Mouse (Mus musculus) ES-CJ7 (cell line): ENCODE measurements around the gene Wbp11.
A peak's percentile ranks its signal among the peaks of the same experiment; 100 is the strongest.
"Not testable (repeated sequence)": the region's sequence is repeated elsewhere in the genome, so short reads cannot be mapped to it uniquely, and the experiment has no call there.

ENCODE experiments used
- DNase-seq: peaks from one replicate; pipeline ENCODE4 v3.0.0; 2011; ENCODE audit warnings: low read depth, low spot score

Gene Wbp11

DNA sequence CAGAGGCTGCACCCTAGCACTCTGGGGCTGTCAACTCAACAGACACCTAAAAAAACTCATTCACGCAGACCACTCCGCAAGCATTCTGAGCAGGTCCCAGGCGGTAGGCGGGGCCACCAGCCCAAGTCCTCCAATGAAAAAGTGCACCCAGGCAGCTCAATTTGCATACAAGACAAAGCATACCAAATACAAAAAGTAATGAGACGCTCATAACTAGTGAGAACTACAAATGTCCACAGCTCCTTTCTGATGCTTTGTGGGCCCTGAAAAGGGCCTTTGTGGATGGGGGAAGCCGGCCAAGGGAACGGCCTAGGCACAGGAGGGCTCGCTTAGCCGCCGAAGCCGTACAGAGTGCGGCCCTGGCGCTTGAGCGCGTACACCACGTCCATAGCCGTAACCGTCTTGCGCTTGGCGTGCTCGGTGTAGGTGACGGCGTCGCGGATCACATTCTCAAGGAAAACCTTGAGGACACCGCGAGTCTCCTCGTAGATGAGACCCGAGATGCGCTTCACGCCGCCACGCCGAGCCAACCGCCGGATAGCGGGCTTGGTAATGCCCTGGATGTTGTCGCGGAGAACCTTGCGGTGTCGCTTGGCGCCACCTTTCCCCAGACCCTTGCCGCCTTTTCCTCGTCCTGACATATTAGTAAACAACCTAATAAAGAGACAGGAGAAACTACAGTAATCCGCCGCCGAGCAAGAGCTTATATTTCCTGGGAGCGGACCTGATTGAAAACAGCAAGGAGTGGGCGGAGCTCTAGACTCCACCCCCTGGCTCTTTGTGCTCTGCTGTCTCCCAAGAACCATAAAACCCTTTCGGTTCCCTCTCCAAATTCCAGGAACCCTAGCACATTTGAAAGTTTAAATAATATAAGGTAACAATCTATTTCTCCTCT lies 24.0 kb downstream of the Wbp11 start, which contains the start of gene Hist4h4:
Gene Hist4h4 (minus strand): TSS at position 677 of the 895 bp plus-strand sequence.
- DNase-seq = peak; percentile 98

- DNase-seq = no peak
These were observed 24.8 kb downstream of the Wbp11 start for GRCm38 (mm10) chr6:136803093-136803738.

DNA sequence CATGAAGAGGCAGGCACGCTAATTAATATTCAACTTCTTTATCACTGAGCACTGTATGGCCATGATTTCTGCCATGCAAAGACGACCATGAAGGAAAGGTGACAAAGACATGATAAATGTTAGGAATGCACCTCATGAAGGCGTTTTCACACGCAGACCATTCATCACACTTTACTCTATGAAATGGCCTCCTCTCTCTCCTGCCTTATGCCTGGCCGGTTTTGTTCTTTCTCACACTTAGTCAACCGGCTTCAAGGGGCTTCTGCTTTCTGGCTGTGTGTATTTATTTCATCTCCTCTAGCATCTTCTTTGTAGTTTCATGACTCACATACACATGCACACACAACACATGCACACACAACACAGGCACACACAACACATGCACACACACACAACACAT lies 26.8 kb downstream of the Wbp11 start:
- DNase-seq = no peak

GRCm38 (mm10) chr6:136800710-136801109 lies 27.3 kb downstream of the Wbp11 start:
- DNase-seq = no peak

- DNase-seq = not testable (repeated sequence)
These were observed 29.9 kb downstream of the Wbp11 start for GRCm38 (mm10) chr6:136797874-136798693.

DNA sequence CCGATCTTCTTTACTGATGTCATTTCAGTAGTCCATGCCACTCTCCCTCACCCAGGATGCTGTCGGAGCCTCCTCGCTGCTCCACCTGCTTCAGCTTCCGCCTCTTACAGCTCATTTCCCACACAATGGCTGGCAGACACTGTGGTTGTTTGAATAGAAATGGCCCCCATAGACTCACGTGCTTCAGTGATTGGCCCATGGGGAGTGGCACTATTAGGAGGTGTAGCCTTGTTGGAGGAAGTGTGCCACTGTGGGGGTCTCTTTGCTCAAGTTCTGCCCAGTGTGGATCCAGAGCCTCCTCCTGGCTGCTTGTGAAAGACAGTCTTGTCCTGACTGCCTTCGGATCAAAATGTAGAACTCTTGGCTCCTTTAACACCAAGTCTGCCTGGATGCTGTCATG lies 32.2 kb downstream of the Wbp11 start:
- DNase-seq = no peak

DNA sequence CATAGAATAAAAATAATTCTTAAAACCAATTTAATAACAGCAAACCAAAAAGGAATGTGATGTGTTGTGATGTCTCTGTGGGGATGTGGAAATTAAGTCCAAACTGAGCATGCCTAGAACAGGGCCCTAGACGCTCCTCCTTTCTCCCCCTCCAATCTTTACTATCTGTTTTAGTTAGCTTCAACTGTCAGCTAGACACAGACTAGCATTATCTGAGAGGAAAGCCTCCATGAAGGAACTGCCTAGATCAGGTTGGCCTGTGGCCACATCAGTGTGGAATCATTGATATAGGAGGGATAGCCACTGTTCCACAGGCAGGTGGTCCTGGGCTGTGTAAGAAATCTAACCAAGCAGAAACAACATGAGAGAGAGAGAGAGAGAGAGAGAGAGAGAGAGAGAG lies 32.9 kb downstream of the Wbp11 start:
- DNase-seq = no peak

- DNase-seq = no peak
These were observed 34.1 kb downstream of the Wbp11 start for GRCm38 (mm10) chr6:136793831-136794525.

DNA sequence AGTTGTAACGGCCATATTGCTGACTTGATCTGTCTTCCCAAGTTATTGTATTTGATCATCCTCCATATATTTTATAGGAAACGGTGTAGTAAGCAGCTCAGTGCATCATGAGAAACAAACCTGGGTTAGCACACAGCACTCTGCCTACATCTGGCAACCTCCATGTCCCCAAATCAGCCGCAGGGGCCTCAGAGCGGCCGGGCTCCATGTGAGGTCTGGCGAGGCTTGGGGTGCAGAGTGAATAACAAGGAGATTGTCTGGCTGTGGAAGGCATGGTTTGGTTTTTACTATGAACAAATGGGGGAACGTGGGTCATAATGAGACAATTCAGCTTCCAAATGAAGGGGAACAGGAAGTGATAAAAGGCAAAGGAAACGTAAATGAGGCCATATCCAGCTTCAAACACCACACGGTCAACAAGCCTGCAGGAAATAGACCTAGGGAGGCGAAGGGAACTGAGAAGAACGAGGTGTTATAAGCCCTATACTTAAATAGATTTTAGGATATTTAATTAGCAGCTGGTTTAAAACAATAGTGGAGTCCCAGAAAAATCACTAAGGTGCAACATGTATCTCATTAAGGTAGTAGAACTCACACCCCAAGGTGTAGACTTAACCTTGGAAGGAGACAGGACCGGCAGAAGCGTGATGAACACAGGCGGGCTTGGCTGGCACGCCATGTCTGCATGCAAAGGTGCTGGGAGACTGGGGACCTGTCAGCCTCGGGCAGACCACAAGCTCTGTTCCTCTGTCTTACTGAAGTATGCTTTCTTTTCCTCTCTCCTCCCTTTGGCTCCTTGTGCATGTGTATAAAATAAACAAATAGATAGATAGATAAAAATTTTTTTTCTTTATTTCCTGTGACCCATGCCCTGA lies 34.9 kb downstream of the Wbp11 start:
- DNase-seq = no peak

GRCm38 (mm10) chr6:136789391-136789971 lies 38.6 kb downstream of the Wbp11 start:
- DNase-seq = no peak

- DNase-seq = no peak
These were observed 45.3 kb downstream of the Wbp11 start for GRCm38 (mm10) chr6:136782761-136783160.

DNA sequence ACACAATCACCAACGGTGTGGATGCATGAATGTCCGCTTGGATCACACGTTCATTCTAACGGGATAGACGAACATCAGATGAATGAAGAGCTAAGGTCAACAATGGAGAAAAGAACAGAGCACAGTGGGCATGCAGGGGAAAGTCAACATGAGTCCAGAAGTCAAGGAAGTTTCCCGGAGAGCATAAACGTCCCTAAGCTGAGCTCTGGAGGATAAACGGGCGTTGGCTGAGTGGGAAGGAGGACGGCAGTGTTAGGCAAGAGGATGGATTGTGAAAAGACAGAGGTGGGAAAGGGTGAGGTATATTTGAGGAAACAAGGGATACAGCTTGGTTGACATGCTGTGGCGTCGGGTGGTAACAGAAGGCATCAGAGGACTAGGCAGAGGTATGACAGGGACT lies 45.9 kb downstream of the Wbp11 start:
- DNase-seq = no peak

GRCm38 (mm10) chr6:136781377-136781986 lies 46.6 kb downstream of the Wbp11 start, which contains the start of gene Gucy2c:
Gene Gucy2c, minus strand, starts transcription at chr6:136781765.
- DNase-seq = no peak

DNA sequence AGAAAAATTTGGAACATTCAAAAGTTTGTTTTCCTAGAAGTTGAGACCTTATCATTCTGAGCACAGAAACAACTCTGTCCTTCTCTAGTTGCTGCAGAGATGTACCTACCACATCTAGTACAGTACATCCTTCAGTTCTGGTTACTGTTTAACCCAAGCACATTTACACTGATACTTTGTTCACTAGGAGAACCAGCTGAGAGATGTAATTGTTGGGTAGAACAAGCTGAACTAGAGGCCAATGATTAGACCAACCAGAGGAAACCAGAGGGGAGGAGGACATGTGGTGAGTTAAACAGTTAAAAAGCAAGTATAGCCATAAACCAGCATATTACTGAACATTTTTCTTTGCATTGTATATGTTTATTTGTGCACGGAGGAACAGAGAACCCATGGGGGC lies 51.6 kb downstream of the Wbp11 start:
- no peak for DNase-seq

DNA sequence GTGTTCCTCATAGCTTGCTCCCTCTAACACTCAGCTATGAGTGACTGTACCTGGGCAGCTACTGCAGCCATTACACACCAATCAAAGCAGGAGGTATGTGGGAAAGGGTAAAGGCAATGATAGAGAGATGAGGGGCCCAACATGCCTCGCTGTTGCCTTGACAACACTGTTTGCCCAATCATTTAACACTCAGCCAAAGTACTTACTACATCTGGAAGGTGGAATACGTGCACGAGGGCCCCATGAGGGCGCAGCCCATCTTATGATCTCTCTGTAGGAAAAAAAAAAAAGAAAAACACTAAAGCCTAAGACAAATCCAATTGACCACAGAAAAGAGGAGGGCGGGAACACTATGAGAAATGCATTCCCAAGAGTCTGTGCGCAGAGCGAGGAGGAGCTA lies 58.2 kb downstream of the Wbp11 start:
- DNase-seq = no peak

DNA sequence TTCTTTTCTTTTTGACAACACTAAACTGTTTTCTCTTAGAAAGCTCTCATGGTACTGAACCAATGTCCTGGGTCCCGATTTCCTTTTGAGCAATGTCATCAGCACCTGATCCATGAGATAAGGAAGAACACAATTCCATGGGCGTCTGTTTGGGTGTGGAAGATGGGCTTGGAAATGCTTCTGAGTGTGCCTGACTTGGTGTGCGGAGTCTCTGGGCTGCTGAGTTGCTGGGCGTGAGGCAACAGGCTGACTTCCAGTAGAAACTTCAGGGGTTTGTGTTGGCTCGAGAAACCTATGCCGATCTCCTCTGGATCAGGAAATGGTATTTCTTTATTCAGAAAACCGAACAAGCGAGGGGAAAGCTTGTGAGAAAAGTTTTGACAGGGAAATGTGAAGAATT lies 58.9 kb downstream of the Wbp11 start:
- DNase-seq = no peak

DNA sequence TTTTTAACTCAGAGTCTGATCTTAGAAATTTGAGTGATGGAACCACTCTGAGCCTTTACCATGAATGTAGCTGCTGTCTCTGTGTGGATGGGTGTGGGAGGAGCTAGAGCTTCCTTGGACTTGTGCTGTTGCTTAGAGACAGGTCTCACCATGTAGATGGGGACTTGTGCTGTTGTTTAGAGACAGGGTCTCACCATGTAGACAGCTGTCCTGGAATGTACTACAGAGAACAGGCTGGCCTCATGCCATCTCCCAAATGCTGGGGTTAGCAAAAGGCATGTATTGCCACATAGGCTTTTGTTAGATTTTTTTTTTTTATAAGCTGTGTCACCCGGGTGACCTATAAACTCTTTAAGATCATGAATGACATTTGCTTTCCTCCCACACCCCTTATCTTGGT lies 64.1 kb downstream of the Wbp11 start:
- DNase-seq = no peak
